Mouse (Mus musculus): ENCODE measurements around the gene C1qtnf9.

- no peak for TF ChIP-seq CTCF (IDR thresholded peaks at IDR 0.05; ENCODE audit: low read depth)
- TF ChIP-seq EP300 (optimal IDR thresholded peaks at IDR 0.05), result no peak
Measured at GRCm38 (mm10) chr14:60764526-60764925, 3.4 kb upstream of the C1qtnf9 start.

Measured in stomach, postnatal 0 days (tissue).